Mouse (Mus musculus) CH12.LX (cell line): ENCODE measurements at regions not wholly inside any gene's neighbourhood (a gene's known extent, or its start where the extent isn't known, plus 50 kb on each side); places are given as distances from the start of the nearest gene placed in this dataset.

Experiments used
- DNase-seq: peaks from one replicate; pipeline ENCODE4 v3.0.0-alpha.2; 2013; ENCODE audit errors: extremely low read depth
- H3K27ac ChIP-seq: 2 replicates; pipeline ENCODE4 v1.5.1; 2012; ENCODE audit warnings: low read depth, mild to moderate bottlenecking, control low read depth, moderate library complexity; ENCODE audit not compliant: insufficient read depth
- H3K27me3 ChIP-seq: replicated peaks from 2 replicates; pipeline ENCODE3; 2012; ENCODE audit warnings: inconsistent platforms
- H3K36me3 ChIP-seq, 2 experiments: replicated peaks in 1 of 2; 2 replicates each; pipeline versions ENCODE3 to v1.6.1; 2012; ENCODE audit warnings: inconsistent platforms in 1 of 2, low read length in 1 of 2, mild to moderate bottlenecking in 1 of 2, mixed read lengths in 1 of 2, moderate library complexity in 1 of 2; ENCODE audit not compliant: control insufficient read depth in 1 of 2, insufficient read depth in 1 of 2
- H3K4me1 ChIP-seq, 2 experiments: 2 replicates each; pipeline ENCODE4 v1.6.1; 2012; ENCODE audit warnings: inconsistent platforms in 1 of 2, moderate library complexity in 1 of 2; ENCODE audit not compliant: insufficient read depth in 2 of 2, control insufficient read depth in 1 of 2
- H3K4me2 ChIP-seq: 2 replicates; pipeline ENCODE4 v1.6.1; 2012; ENCODE audit warnings: low read depth, mild to moderate bottlenecking, control low read depth; ENCODE audit not compliant: poor library complexity, insufficient read depth, severe bottlenecking
- H3K4me3 ChIP-seq, 3 experiments: fragments of 150-350 bp in 1 of 3; sonication (generic) in 1 of 3; replicated peaks in 1 of 3; 2 replicates each; pipeline versions ENCODE3 to v1.5.1; 2011 to 2012; ENCODE audit warnings: low read depth in 2 of 3, low read length in 2 of 3, mild to moderate bottlenecking in 2 of 3, moderate library complexity in 2 of 3, control low read depth in 1 of 3, improper control_type of control experiment in 1 of 3, inconsistent platforms in 1 of 3, mixed read lengths in 1 of 3; ENCODE audit not compliant: poor library complexity in 1 of 3
- H3K79me2 ChIP-seq: replicated peaks from 2 replicates; pipeline ENCODE4 v1.6.1; 2012; ENCODE audit warnings: mild to moderate bottlenecking, moderate library complexity; ENCODE audit not compliant: control insufficient read depth, poor library complexity, insufficient read depth, severe bottlenecking; ENCODE audit errors: extremely low read depth
- H3K9ac ChIP-seq: 2 replicates; pipeline ENCODE4 v1.6.1; 2012; ENCODE audit warnings: low read depth, mild to moderate bottlenecking, control low read depth, moderate library complexity; ENCODE audit not compliant: insufficient read depth
- H3K9me3 ChIP-seq: replicated peaks from 2 replicates; pipeline ENCODE3; 2012; ENCODE audit warnings: low read length, inconsistent platforms, mixed read lengths
- CTCF ChIP-seq, 2 experiments: IDR thresholded peaks in 1 of 2; conservative IDR thresholded peaks in 1 of 2; 2 replicates each; pipeline ENCODE4 v1.5.1; 2011 to 2012; ENCODE audit warnings: low read depth in 2 of 2, low read length in 2 of 2, improper control_type of control experiment in 1 of 2, inconsistent platforms in 1 of 2, mild to moderate bottlenecking in 1 of 2, moderate library complexity in 1 of 2
- E2F4 ChIP-seq: IDR thresholded peaks from 2 replicates; pipeline ENCODE4 v1.6.1; 2011; ENCODE audit warnings: low read depth, low read length, improper control_type of control experiment; ENCODE audit not compliant: insufficient replicate concordance
- ETS1 ChIP-seq: conservative IDR thresholded peaks from 2 replicates; pipeline ENCODE4 v1.6.1; 2012; ENCODE audit warnings: low read depth, mild to moderate bottlenecking, inconsistent platforms, low read length, improper control_type of control experiment, moderate library complexity
- GABPA ChIP-seq: IDR thresholded peaks from 2 replicates; pipeline ENCODE4 v1.6.1; 2012; ENCODE audit warnings: low read depth, low read length, improper control_type of control experiment, inconsistent platforms; ENCODE audit not compliant: insufficient replicate concordance
- HCFC1 ChIP-seq: IDR thresholded peaks from 2 replicates; pipeline ENCODE4 v1.6.1; 2012; ENCODE audit warnings: low read depth, mild to moderate bottlenecking, inconsistent platforms, low read length, improper control_type of control experiment
- IRF4 ChIP-seq: IDR thresholded peaks from 2 replicates; pipeline ENCODE4 v1.6.1; 2014; ENCODE audit warnings: low read depth, mild to moderate bottlenecking, inconsistent platforms, low read length, improper control_type of control experiment
- JUN ChIP-seq: IDR thresholded peaks from 2 replicates; pipeline ENCODE4 v1.6.1; 2011; ENCODE audit warnings: low read depth, mild to moderate bottlenecking, low read length, improper control_type of control experiment, moderate library complexity; ENCODE audit not compliant: insufficient read depth
- JUND ChIP-seq: conservative IDR thresholded peaks from 2 replicates; pipeline ENCODE4 v1.6.1; 2011; ENCODE audit warnings: low read depth, low read length, improper control_type of control experiment
- MAX ChIP-seq: IDR thresholded peaks from 2 replicates; pipeline ENCODE4 v1.6.1; 2011; ENCODE audit warnings: low read length, improper control_type of control experiment
- MAZ ChIP-seq: IDR thresholded peaks from 2 replicates; pipeline ENCODE4 v1.6.1; 2012; ENCODE audit warnings: low read depth, mild to moderate bottlenecking, inconsistent platforms, low read length, improper control_type of control experiment, moderate library complexity
- MEF2A ChIP-seq: IDR thresholded peaks from 2 replicates; pipeline ENCODE4 v1.6.1; 2014; ENCODE audit warnings: low read depth, mild to moderate bottlenecking, inconsistent platforms, low read length, improper control_type of control experiment, borderline replicate concordance
- MXI1 ChIP-seq: IDR thresholded peaks from 2 replicates; pipeline ENCODE4 v1.6.1; 2011; ENCODE audit warnings: mild to moderate bottlenecking, low read depth, low read length, improper control_type of control experiment
- NELFE ChIP-seq: IDR thresholded peaks from 2 replicates; pipeline ENCODE4 v1.6.1; 2011; ENCODE audit warnings: low read depth, low read length, improper control_type of control experiment
- NRF1 ChIP-seq: IDR thresholded peaks from 2 replicates; pipeline ENCODE4 v1.6.1; 2014; ENCODE audit warnings: low read depth, mild to moderate bottlenecking, inconsistent platforms, low read length, improper control_type of control experiment, moderate library complexity
- PAX5 ChIP-seq: IDR thresholded peaks from 2 replicates; pipeline ENCODE4 v1.6.1; 2012; ENCODE audit warnings: low read length, inconsistent platforms, mixed read lengths
- POLR2A ChIP-seq: IDR thresholded peaks from 2 replicates; pipeline ENCODE4 v1.6.1; 2011; ENCODE audit warnings: low read depth, mild to moderate bottlenecking, improper control_type of control experiment, low read length
- POLR2AphosphoS2 ChIP-seq: IDR thresholded peaks from 2 replicates; pipeline ENCODE4 v1.6.1; 2011; ENCODE audit warnings: low read depth, low read length, improper control_type of control experiment
- RAD21 ChIP-seq: IDR thresholded peaks from 2 replicates; pipeline ENCODE4 v1.6.1; 2011; ENCODE audit warnings: low read depth, mild to moderate bottlenecking, low read length, improper control_type of control experiment, moderate library complexity
- SIN3A ChIP-seq: IDR thresholded peaks from 2 replicates; pipeline ENCODE4 v1.6.1; 2012; ENCODE audit warnings: low read length, improper control_type of control experiment, inconsistent platforms
- SMC3 ChIP-seq: IDR thresholded peaks from 2 replicates; pipeline ENCODE4 v1.6.1; 2011; ENCODE audit warnings: low read depth, low read length, improper control_type of control experiment
- TBP ChIP-seq: conservative IDR thresholded peaks from 2 replicates; pipeline ENCODE4 v1.6.1; 2011; ENCODE audit warnings: low read depth, low read length, improper control_type of control experiment
- UBTF ChIP-seq: IDR thresholded peaks from 2 replicates; pipeline ENCODE4 v1.6.1; 2012; ENCODE audit warnings: low read depth, mild to moderate bottlenecking, inconsistent platforms, low read length, improper control_type of control experiment, moderate library complexity
- USF1 ChIP-seq: IDR thresholded peaks from 2 replicates; pipeline ENCODE4 v1.6.1; 2014; ENCODE audit warnings: low read depth, mild to moderate bottlenecking, inconsistent platforms, low read length, improper control_type of control experiment
- ZC3H11A ChIP-seq: IDR thresholded peaks from 2 replicates; pipeline ENCODE4 v1.6.1; 2012; ENCODE audit warnings: low read depth, mild to moderate bottlenecking, inconsistent platforms, low read length, improper control_type of control experiment
- ZKSCAN1 ChIP-seq: IDR thresholded peaks from 2 replicates; pipeline ENCODE4 v1.6.1; 2012; ENCODE audit warnings: low read depth, inconsistent platforms, low read length, improper control_type of control experiment, borderline replicate concordance
- ZMIZ1 ChIP-seq: IDR thresholded peaks from 2 replicates; pipeline ENCODE4 v1.6.1; 2012; ENCODE audit warnings: low read depth, mild to moderate bottlenecking, inconsistent platforms, low read length, improper control_type of control experiment
- ZNF384 ChIP-seq: IDR thresholded peaks from 2 replicates; pipeline ENCODE4 v1.6.1; 2012; ENCODE audit warnings: low read depth, low read length, improper control_type of control experiment, inconsistent platforms
- dilution Hi-C: fragments of 300-500 bp; cut with MboI; formaldehyde crosslinking; loops from 2 replicates; pipeline ENCODE4 v1.14.3; 2020; ENCODE audit warnings: low sequenced_read_pairs; ENCODE audit not compliant: extremely low pct_unique_long_range_greater_than_20kb, extremely low pct_ligation_motif_present
- in situ Hi-C: fragments of 300-500 bp; cut with MboI; formaldehyde crosslinking; loops from 3 replicates; pipeline ENCODE4 v1.14.3; 2019; ENCODE audit warnings: low sequenced_read_pairs, low pct_ligation_motif_present, low pct_unique_long_range_greater_than_20kb, mixed read lengths

DNA sequence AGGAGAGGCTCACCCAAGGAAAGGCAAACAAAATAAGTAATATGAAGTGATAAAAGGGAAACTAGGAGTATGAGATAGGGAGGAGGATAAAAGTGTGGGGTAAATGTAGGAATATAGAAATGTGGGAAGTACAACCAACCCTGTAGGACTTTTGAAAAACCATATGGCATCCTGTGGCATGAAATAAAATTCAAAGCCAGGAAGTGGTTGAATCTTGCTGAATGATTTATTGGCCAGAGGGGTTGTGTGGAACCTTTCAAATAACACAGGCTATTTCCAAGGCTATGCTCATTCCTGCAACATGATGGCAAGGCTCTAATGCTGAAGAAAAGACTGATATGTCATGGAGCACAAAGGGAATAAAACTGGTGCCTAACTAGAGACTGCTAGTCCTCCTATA is 347.9 kb downstream of the Gm11232 start:
- in situ Hi-C loops: no loop called here
- dilution Hi-C loops: no loop called here
- Histone ChIP-seq H3K4me2 (no peak overlapping the region), H3K4me1 (no peaks in the 10 kb centered on the region), H3K27me3 (no peaks in the 10 kb centered on the region), H3K27ac (no peak overlapping the region)
- no peak for DNase-seq
- no peak for TF ChIP-seq SMC3
- TF ChIP-seq MAX: no peak
- no peak for TF ChIP-seq NRF1
- no peak for TF ChIP-seq TBP
- no peak for TF ChIP-seq ZKSCAN1
- TF ChIP-seq UBTF: no peak
- TF ChIP-seq PAX5: no peak
- no peak for TF ChIP-seq CTCF (conservative IDR thresholded peaks at IDR 0.05 in 1 of 2, IDR thresholded peaks at IDR 0.05 in 1 of 2; ENCODE audit: low read depth in 2 of 2, low read length in 2 of 2)
- TF ChIP-seq USF1: no peak
- TF ChIP-seq RAD21: no peak
- TF ChIP-seq ETS1: no peak
- TF ChIP-seq ZMIZ1: no peak
- no peak for TF ChIP-seq NELFE
- TF ChIP-seq MXI1: no peak
- TF ChIP-seq E2F4: no peak
- TF ChIP-seq MEF2A: no peak
- no peak for TF ChIP-seq JUND
- no peak for TF ChIP-seq HCFC1
- TF ChIP-seq SIN3A: no peak
- TF ChIP-seq ZNF384: no peak
- TF ChIP-seq, all 38 proteins: peak for 0
- H3K36me3 ChIP-seq: no peaks in the 10 kb centered on the region
- H3K9ac ChIP-seq: no peak overlapping the region
- peaks cover 14% of the 10 kb centered on the region for H3K9me3 ChIP-seq
- no peaks in the 10 kb centered on the region for H3K79me2 ChIP-seq
- no peak overlapping the region for H3K4me3 ChIP-seq

DNA sequence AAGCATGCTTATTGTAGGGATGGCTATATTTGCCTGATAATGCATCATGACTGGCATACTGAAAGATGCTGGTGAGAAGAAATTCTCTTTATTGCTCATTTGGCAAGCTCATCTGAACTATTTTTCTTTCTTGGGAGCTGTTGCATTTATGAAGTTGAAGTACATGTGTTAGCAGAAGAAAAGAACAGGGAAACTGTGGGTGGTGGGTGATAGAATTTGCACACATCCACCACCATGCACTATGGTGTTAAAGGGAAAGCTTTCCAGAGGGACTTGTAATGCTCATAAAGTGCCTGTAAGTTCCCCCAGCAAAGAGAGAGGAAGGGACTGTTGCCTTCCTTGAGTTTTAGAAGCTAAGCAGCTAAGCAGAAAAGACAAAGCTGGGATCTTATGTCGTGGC is 367.3 kb downstream of the Gm11232 start:
- no peaks in the 10 kb centered on the region for H3K79me2 ChIP-seq
- TF ChIP-seq POLR2AphosphoS2: no peak
- no peak for TF ChIP-seq NELFE
- no peak for TF ChIP-seq MAX
- no peak for TF ChIP-seq IRF4
- TF ChIP-seq ZC3H11A: no peak
- TF ChIP-seq MXI1: no peak
- no peak for TF ChIP-seq MEF2A
- no peak for TF ChIP-seq POLR2A
- no peak for TF ChIP-seq GABPA
- no peak for TF ChIP-seq MAZ
- no peak for TF ChIP-seq NRF1
- TF ChIP-seq JUN: no peak
- H3K36me3 ChIP-seq: no peaks in the 10 kb centered on the region
- H3K27ac ChIP-seq: no peak overlapping the region
- H3K27me3 ChIP-seq: no peaks in the 10 kb centered on the region
- H3K9ac ChIP-seq: no peak overlapping the region
- H3K4me1 ChIP-seq: no peaks in the 10 kb centered on the region
- dilution Hi-C loops: no loop called here
- no peak overlapping the region for H3K4me2 ChIP-seq
- in situ Hi-C loops: no loop called here
- H3K4me3 ChIP-seq: no peak overlapping the region
- no peak for DNase-seq
- H3K9me3 ChIP-seq: peaks cover 10% of the 10 kb centered on the region
